Comparison of ENCODE assay signal across 7 mouse cellular contexts in genomic region chr3:133544131-133544550, GRCm38 (mm10). TPM values are rescaled to one million over a fixed set of nuclear protein-coding genes. Genes with fewer than 3 reads are reported as not detected.
DNase-seq lines count a peak whose midpoint lies in the region; ATAC-seq lines count a peak whose summit lies in the region.

No protein-coding gene starts in this region.

- H3K36me3 ChIP-seq in limb, embryonic 11.5 days (ENCODE audit: control insufficient read depth, insufficient read depth, low read length): no peaks in the 10 kb centered on the region
- H3K36me3 ChIP-seq in midbrain, embryonic 13.5 days: no peaks in the 10 kb centered on the region

- peak; percentile 89 for DNase-seq in adrenal gland, adult 8-10 months
- peak; percentile 81 for DNase-seq in embryo, embryonic 9.5 days (ENCODE audit: extremely low spot score)
- DNase-seq in heart, adult 11 months: peak; percentile 99
- peak; percentile 87 for DNase-seq in kidney, adult 18-20 months
- DNase-seq in limb, embryonic 11.5 days (ENCODE audit: low spot score): peak; percentile 86
- DNase-seq in spleen, adult 12 weeks (ENCODE audit: low spot score): peak; percentile 60

- peak overlapping the region; percentile 72 for H3K27ac ChIP-seq in limb, embryonic 11.5 days (replicated peaks; ENCODE audit: low read depth, low read length)
- H3K27ac ChIP-seq in midbrain, embryonic 13.5 days: peak overlapping the region; percentile 96

- H3K4me2 ChIP-seq in limb, embryonic 11.5 days (ENCODE audit: low read depth, severe bottlenecking): peak overlapping the region; percentile 82
- H3K4me2 ChIP-seq in midbrain, embryonic 13.5 days (replicated peaks): peak overlapping the region; percentile 76

- H3K4me3 ChIP-seq in limb, embryonic 11.5 days (ENCODE audit: low read depth, low read length): peak overlapping the region; percentile 78
- H3K4me3 ChIP-seq in midbrain, embryonic 13.5 days (replicated peaks): peak overlapping the region; percentile 86

- H3K27me3 ChIP-seq in limb, embryonic 11.5 days (ENCODE audit: control insufficient read depth, insufficient read depth, low read length): no peaks in the 10 kb centered on the region
- H3K27me3 ChIP-seq in midbrain, embryonic 13.5 days: no peaks in the 10 kb centered on the region

- 0% methylated on average over 45 of the region's 52 CpGs for WGBS in limb, embryonic 11.5 days
- WGBS in midbrain, embryonic 13.5 days: under 1% methylated on average over 42 of the region's 52 CpGs

- H3K4me1 ChIP-seq in limb, embryonic 11.5 days (ENCODE audit: control insufficient read depth, insufficient read depth, low read length): 0 out of 2 replicates have a peak, but pooled peaks cover 2% of the 10 kb centered on the region
- H3K4me1 ChIP-seq in midbrain, embryonic 13.5 days (replicated peaks): peaks cover 24% of the 10 kb centered on the region

- H3K9ac ChIP-seq in limb, embryonic 11.5 days (ENCODE audit: low read length): peak overlapping the region; percentile 75
- peak overlapping the region; percentile 88 for H3K9ac ChIP-seq in midbrain, embryonic 13.5 days (replicated peaks)

- H3K9me3 ChIP-seq in limb, embryonic 11.5 days (ENCODE audit: control insufficient read depth, low read length): no peaks in the 10 kb centered on the region
- H3K9me3 ChIP-seq in midbrain, embryonic 13.5 days: no peaks in the 10 kb centered on the region

- ATAC-seq in limb, embryonic 11.5 days (ENCODE audit: insufficient number of reproducible peaks, low FRiP score, low TSS enrichment, low read depth): peak; percentile 93
- ATAC-seq in midbrain, embryonic 13.5 days: peak; percentile 96

RNA-seq across cellular contexts. Expression of gene Tet2, which starts 0.8 kb away (rescaled TPM):
- 10 to 100 TPM; 27.6 to 77.3 (median 50.2) TPM for total RNA-seq in adrenal gland, adult 8-10 months (2022)
- polyA plus RNA-seq in limb, embryonic 11.5 days (2014; fragmentation: Nextera tagmentation; extraction: Ambion mirVana): 12.7 and 14.1 TPM in 2 replicates
- polyA plus RNA-seq in midbrain, embryonic 13.5 days (2015; fragmentation: Nextera tagmentation; extraction: Ambion mirVana): 29.7 and 31.4 TPM in 2 replicates

Comparison
In these comparisons a context has a peak if more than half of its experiments do, and no peak if none do; other contexts are left out.
1. Peak in every context shown above with its lines: DNase-seq, ATAC-seq, H3K4me3 ChIP-seq and H3K27ac ChIP-seq.